Mouse (Mus musculus): ENCODE data around the gene Ttc1. TPM values are rescaled to one million over a fixed set of nuclear protein-coding genes. Genes with fewer than 3 reads are reported as not detected.
A peak's percentile ranks its signal among the peaks of the same experiment; 100 is the strongest.

Gene Ttc1
- total RNA-seq, 1 experiment: 58.5 TPM

DNA sequence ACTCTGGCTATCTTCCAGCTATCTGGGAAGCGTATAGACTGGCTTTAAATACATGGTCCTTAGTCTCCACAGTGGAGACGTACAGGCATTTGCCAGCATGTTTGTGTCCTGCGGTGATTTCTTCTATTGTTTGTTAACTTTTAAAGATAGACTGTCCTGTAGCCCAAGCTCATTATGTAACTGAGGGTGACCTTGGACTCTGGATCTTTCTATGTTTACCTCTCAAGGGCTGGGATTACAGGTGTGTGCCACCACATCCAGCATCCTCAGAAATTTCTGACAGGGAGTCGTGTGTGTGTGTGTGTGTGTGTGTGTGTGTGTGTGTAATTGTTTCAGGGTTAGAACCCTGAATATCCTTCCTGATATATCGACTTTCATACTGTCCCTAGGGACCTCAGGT lies 35.3 kb upstream of the Ttc1 start:
- Histone ChIP-seq H3K9me3 (ENCODE audit: control insufficient read depth, insufficient read depth, low read depth, low read length) (no peaks in the 10 kb centered on the region), H3K4me1 (ENCODE audit: control insufficient read depth in 2 of 2, insufficient read depth in 2 of 2, low read length in 2 of 2, poor library complexity in 1 of 2) (no peaks in the 10 kb centered on the region), H3K4me3 (ENCODE audit: insufficient read depth in 1 of 2, low read depth in 1 of 2, low read length in 2 of 2, poor library complexity in 1 of 2, severe bottlenecking in 1 of 2) (no peak overlapping the region), H3K27ac (ENCODE audit: insufficient read depth, low read depth, low read length, poor library complexity, severe bottlenecking) (no peak overlapping the region), H3K36me3 (ENCODE audit: control insufficient read depth, insufficient read depth, low read length, poor library complexity, severe bottlenecking) (no peaks in the 10 kb centered on the region), H3K9ac (ENCODE audit: insufficient read depth, low read depth, low read length, poor library complexity, severe bottlenecking) (no peak overlapping the region)
- in situ Hi-C loops (cut with MboI; ENCODE audit: low sequenced_read_pairs in 2 of 2, unreplicated experiment in 2 of 2): loop anchor here in 1 of 2 experiments (5.0 kb wide), 1 partner anchor 544 kb away; no protein-coding TSS in a partner anchor
- no peak for DNase-seq (ENCODE audit: low read depth, low spot score)
- TF ChIP-seq ZNF384 (IDR thresholded peaks at IDR 0.05; ENCODE audit: low read depth, low read length) (no peak), HCFC1 (IDR thresholded peaks at IDR 0.05; ENCODE audit: borderline replicate concordance, insufficient read depth, low read length) (no peak), CHD2 (IDR thresholded peaks at IDR 0.05; ENCODE audit: low read depth, low read length) (no peak), MAFK (IDR thresholded peaks at IDR 0.05; ENCODE audit: insufficient read depth, low read depth, low read length) (no peak)

DNA sequence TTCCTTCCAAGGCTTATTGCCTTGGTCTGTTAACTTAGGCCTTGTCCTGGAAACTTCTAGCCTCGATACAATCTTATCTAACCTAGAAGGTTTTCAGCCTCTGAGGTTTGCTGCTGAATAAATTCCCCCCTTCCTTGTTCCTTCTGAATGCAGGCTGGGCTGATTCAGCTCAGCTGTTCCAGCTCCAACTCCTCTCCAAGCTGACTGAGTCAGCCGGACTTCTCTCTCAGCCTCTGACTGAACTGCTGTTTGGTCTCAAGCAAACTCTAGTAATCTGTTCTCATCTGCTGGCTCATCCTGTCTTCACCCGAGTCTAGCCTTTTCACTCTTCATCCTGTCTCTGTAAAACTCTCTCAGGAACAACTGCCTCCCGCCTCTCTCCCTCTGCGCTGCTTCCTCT lies 31.7 kb upstream of the Ttc1 start:
- no peaks in the 10 kb centered on the region for H3K4me1 ChIP-seq (ENCODE audit: control insufficient read depth in 2 of 2, insufficient read depth in 2 of 2, low read length in 2 of 2, poor library complexity in 1 of 2)
- no peak for TF ChIP-seq MAFK (IDR thresholded peaks at IDR 0.05; ENCODE audit: insufficient read depth, low read depth, low read length)
- TF ChIP-seq CHD2 (IDR thresholded peaks at IDR 0.05; ENCODE audit: low read depth, low read length): no peak
- no peak for TF ChIP-seq ZNF384 (IDR thresholded peaks at IDR 0.05; ENCODE audit: low read depth, low read length)
- TF ChIP-seq ZC3H11A (IDR thresholded peaks at IDR 0.05; ENCODE audit: borderline replicate concordance, low read depth, low read length): no peak
- TF ChIP-seq HCFC1 (IDR thresholded peaks at IDR 0.05; ENCODE audit: borderline replicate concordance, insufficient read depth, low read length): no peak
- in situ Hi-C loops (cut with MboI; ENCODE audit: low sequenced_read_pairs in 2 of 2, unreplicated experiment in 2 of 2): loop anchor here in 1 of 2 experiments (10.0 kb wide), 1 partner anchor 545 kb away; no protein-coding TSS in a partner anchor
- no peak overlapping the region for H3K4me3 ChIP-seq (ENCODE audit: insufficient read depth in 1 of 2, low read depth in 1 of 2, low read length in 2 of 2, poor library complexity in 1 of 2, severe bottlenecking in 1 of 2)
- H3K9me3 ChIP-seq (ENCODE audit: control insufficient read depth, insufficient read depth, low read depth, low read length): no peaks in the 10 kb centered on the region
- H3K36me3 ChIP-seq (ENCODE audit: control insufficient read depth, insufficient read depth, low read length, poor library complexity, severe bottlenecking): no peaks in the 10 kb centered on the region
- no peak for DNase-seq (ENCODE audit: low read depth, low spot score)
- no peak overlapping the region for H3K9ac ChIP-seq (ENCODE audit: insufficient read depth, low read depth, low read length, poor library complexity, severe bottlenecking)
- H3K27ac ChIP-seq (ENCODE audit: insufficient read depth, low read depth, low read length, poor library complexity, severe bottlenecking): no peak overlapping the region

DNA sequence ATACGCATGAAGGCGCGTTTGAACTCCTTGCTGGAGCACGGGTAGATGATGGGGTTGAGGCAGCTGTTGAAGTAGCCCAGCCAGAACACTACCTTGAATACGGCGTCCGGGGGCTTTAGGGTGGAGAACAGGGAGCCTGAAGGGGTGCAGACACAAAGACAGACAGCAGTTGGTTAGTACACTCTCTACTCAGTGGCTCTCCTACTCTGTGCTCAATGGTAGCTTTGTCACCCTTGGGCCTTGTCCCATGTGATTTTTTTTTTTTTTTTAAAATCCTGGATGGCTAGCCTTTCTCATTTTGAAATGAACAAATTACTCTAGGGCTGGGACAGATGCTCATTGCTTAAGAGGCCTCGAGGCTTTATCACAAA lies 28.5 kb upstream of the Ttc1 start:
- Histone ChIP-seq H3K27ac (ENCODE audit: insufficient read depth, low read depth, low read length, poor library complexity, severe bottlenecking) (no peak overlapping the region), H3K36me3 (ENCODE audit: control insufficient read depth, insufficient read depth, low read length, poor library complexity, severe bottlenecking) (no peaks in the 10 kb centered on the region), H3K9me3 (ENCODE audit: control insufficient read depth, insufficient read depth, low read depth, low read length) (no peaks in the 10 kb centered on the region), H3K9ac (ENCODE audit: insufficient read depth, low read depth, low read length, poor library complexity, severe bottlenecking) (no peak overlapping the region), H3K4me3 (ENCODE audit: insufficient read depth in 1 of 2, low read depth in 1 of 2, low read length in 2 of 2, poor library complexity in 1 of 2, severe bottlenecking in 1 of 2) (peak overlapping the region; percentile 67 to 70; a peak in 3 of 4 replicates), H3K4me1 (ENCODE audit: control insufficient read depth in 2 of 2, insufficient read depth in 2 of 2, low read length in 2 of 2, poor library complexity in 1 of 2) (no peaks in the 10 kb centered on the region)
- in situ Hi-C loops (cut with MboI; ENCODE audit: low sequenced_read_pairs in 2 of 2, unreplicated experiment in 2 of 2): loop anchor here in 1 of 2 experiments (10.0 kb wide), 1 partner anchor 548 kb away; no protein-coding TSS in a partner anchor
- TF ChIP-seq ZC3H11A (IDR thresholded peaks at IDR 0.05; ENCODE audit: borderline replicate concordance, low read depth, low read length) (no peak), ZNF384 (IDR thresholded peaks at IDR 0.05; ENCODE audit: low read depth, low read length) (no peak), CHD2 (IDR thresholded peaks at IDR 0.05; ENCODE audit: low read depth, low read length) (no peak), HCFC1 (IDR thresholded peaks at IDR 0.05; ENCODE audit: borderline replicate concordance, insufficient read depth, low read length) (no peak), MAFK (IDR thresholded peaks at IDR 0.05; ENCODE audit: insufficient read depth, low read depth, low read length) (no peak)
- no peak for DNase-seq (ENCODE audit: low read depth, low spot score)

DNA sequence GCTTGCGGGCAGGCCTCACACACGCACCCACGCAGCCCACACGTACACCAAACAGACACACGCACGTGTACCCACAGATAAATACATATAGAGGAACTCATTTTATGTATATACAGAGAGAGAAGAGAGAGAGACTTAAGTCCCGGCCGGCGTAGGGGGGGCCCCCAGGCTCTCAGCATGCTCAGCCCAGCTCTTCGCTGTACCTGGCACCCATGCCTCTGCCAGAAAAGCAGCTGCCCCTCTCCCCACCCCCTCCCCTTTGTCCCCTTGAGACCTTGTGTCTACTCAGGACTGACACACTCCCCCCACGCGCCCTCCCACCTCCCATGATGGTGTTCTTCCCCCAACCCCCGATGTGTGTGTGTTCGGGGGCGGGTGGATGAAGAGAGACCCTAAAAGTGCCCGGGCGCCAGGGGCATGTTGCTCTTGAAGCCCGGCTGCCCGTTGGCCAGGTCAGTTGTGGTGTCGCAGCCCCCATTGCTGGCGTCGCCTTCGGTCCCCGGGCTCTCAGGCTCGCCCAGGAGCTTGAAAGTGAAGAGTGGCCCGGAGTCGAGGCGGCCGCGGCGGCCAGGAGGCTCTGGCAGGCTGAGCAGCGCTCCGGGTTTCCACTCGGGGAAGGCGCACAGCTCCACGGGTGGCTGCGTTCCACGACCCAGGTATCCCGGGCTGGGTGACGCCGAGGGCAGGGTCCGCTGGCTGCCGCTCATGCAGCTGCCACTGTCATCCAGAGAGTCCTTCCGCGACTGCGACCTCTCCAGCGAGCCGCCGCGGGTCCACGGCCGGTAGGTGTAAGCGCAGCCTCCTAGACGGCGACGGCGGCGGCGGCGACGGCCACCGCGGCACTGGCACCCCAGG lies 27.9 kb upstream of the Ttc1 start:
- peak overlapping the region; percentile 39; the same call in 1 of the 2 replicates for H3K9ac ChIP-seq (ENCODE audit: insufficient read depth, low read depth, low read length, poor library complexity, severe bottlenecking)
- in situ Hi-C loops (cut with MboI; ENCODE audit: low sequenced_read_pairs in 2 of 2, unreplicated experiment in 2 of 2): loop anchor here in 1 of 2 experiments (10.0 kb wide), 1 partner anchor 549 kb away; no protein-coding TSS in a partner anchor
- H3K36me3 ChIP-seq (ENCODE audit: control insufficient read depth, insufficient read depth, low read length, poor library complexity, severe bottlenecking): no peaks in the 10 kb centered on the region
- DNase-seq (ENCODE audit: low read depth, low spot score): no peak
- peak overlapping the region; percentile 67 to 70 for H3K4me3 ChIP-seq (ENCODE audit: insufficient read depth in 1 of 2, low read depth in 1 of 2, low read length in 2 of 2, poor library complexity in 1 of 2, severe bottlenecking in 1 of 2)
- no peak for TF ChIP-seq ZNF384 (IDR thresholded peaks at IDR 0.05; ENCODE audit: low read depth, low read length)
- TF ChIP-seq MAFK (IDR thresholded peaks at IDR 0.05; ENCODE audit: insufficient read depth, low read depth, low read length): no peak
- TF ChIP-seq ZC3H11A (IDR thresholded peaks at IDR 0.05; ENCODE audit: borderline replicate concordance, low read depth, low read length): no peak
- TF ChIP-seq CHD2 (IDR thresholded peaks at IDR 0.05; ENCODE audit: low read depth, low read length): no peak
- no peak for TF ChIP-seq HCFC1 (IDR thresholded peaks at IDR 0.05; ENCODE audit: borderline replicate concordance, insufficient read depth, low read length)
- no peaks in the 10 kb centered on the region for H3K9me3 ChIP-seq (ENCODE audit: control insufficient read depth, insufficient read depth, low read depth, low read length)
- H3K27ac ChIP-seq (ENCODE audit: insufficient read depth, low read depth, low read length, poor library complexity, severe bottlenecking): no peak overlapping the region
- H3K4me1 ChIP-seq (ENCODE audit: control insufficient read depth in 2 of 2, insufficient read depth in 2 of 2, low read length in 2 of 2, poor library complexity in 1 of 2): no peaks in the 10 kb centered on the region
